Mouse (Mus musculus) spleen, adult 2 months (tissue): ENCODE results near the gene Tmem161b.
"Not testable (repeated sequence)": the region's sequence is repeated elsewhere in the genome, so short reads cannot be mapped to it uniquely, and the experiment has no call there.

Experiments
- CTCF ChIP-seq: fragments of 200-500 bp; IDR thresholded peaks from 2 replicates; pipeline ENCODE4 v1.5.1; 2011; ENCODE audit warnings: mild to moderate bottlenecking, inconsistent platforms; ENCODE audit not compliant: insufficient read depth, insufficient read length, insufficient replicate concordance; ENCODE audit errors: extremely low read depth
- POLR2A ChIP-seq: fragments of 200-500 bp; IDR thresholded peaks from 2 replicates; pipeline ENCODE4 v1.6.1; 2011; ENCODE audit warnings: low read depth, low read length, inconsistent platforms

- TF ChIP-seq CTCF, POLR2A: not testable (repeated sequence)
Measured at GRCm38 (mm10) chr13:84185835-84186234, 36.3 kb upstream of the Tmem161b start.
